In the genomic region with DNA sequence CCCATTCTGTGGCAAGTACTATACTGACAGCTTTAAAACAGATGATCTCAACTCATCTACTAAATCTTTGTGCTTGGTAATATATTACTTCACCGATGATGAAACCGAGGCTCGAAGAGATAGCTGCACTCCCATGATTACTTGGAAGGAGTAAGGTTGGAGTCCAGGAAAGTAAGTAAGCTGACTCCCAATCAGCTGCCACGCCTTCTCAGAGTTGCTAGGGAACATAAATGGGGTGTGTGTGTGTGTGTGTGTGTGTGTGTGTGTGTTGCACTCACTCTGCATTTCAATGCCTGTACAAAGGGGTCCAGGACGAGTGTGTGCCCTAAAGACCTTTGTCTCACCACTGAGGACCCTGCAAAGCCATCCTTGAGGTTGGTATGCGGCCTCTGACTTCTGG, we compare ENCODE assay signal across 27 mouse cellular contexts. TPM values are rescaled to one million over a fixed set of nuclear protein-coding genes. Genes with fewer than 3 reads are reported as not detected.
"Had no signal": no experiment of that assay in that cellular context is flagged by ENCODE, and none has a peak within 500 bp of the region (broad histone marks: within the 10 kb centered on the region; RNA-seq: fewer than 3 reads in every experiment).

No protein-coding gene starts in this region.

- ATAC-seq: liver, postnatal 0 days; lung, postnatal 0 days had no signal

- H3K9me3 ChIP-seq: neural tube, embryonic 12.5 days; neural tube, embryonic 15.5 days had no signal

- H3K4me3 ChIP-seq: left cerebral cortex, adult 2 months; neural tube, embryonic 12.5 days; neural tube, embryonic 15.5 days had no signal

- H3K27ac ChIP-seq: kidney, postnatal 0 days; left cerebral cortex, adult 2 months; liver, embryonic 14.5 days; macrophage; neural tube, embryonic 12.5 days; neural tube, embryonic 15.5 days had no signal

- H3K27me3 ChIP-seq: neural tube, embryonic 12.5 days; neural tube, embryonic 15.5 days had no signal

- H3K4me2 ChIP-seq: liver, embryonic 11.5 days; lung, embryonic 14.5 days; neural tube, embryonic 12.5 days; neural tube, embryonic 15.5 days had no signal

- DNase-seq: kidney, adult 2 months; kidney, postnatal 36 days; layer of hippocampus, postnatal 36 days; liver, postnatal 0 days; lung, embryonic 14.5 days; midbrain, embryonic 14.5 days; right cerebral cortex, adult 18-20 months; right cerebral cortex, postnatal 14 days; right cerebral cortex, postnatal 4 days; thymus, adult 18-20 months; thymus, postnatal 14 days; thymus, postnatal 4 days had no signal

- H3K36me3 ChIP-seq: neural tube, embryonic 12.5 days; neural tube, embryonic 15.5 days had no signal

- H3K9ac ChIP-seq: liver, embryonic 14.5 days; liver, postnatal 0 days; lung, embryonic 14.5 days; neural tube, embryonic 12.5 days; neural tube, embryonic 15.5 days had no signal

RNA-seq across cellular contexts. Expression of a gene that starts 12.7 kb away (rescaled TPM):
- total RNA-seq: layer of hippocampus, adult 8-10 months; layer of hippocampus, postnatal 10 days; layer of hippocampus, postnatal 36 days; left cerebral cortex, adult 2 months; left cerebral cortex, postnatal 10 days; left cerebral cortex, postnatal 36 days; megakaryocyte, adult 5-6 weeks; midbrain, postnatal 0 days had no signal
- polyA plus RNA-seq: limb, embryonic 11.5 days; liver, embryonic 11.5 days; liver, postnatal 0 days; macrophage; midbrain, embryonic 14.5 days; midbrain, postnatal 0 days; neural tube, embryonic 12.5 days; neural tube, embryonic 15.5 days had no signal

RNA-seq across cellular contexts. Expression of a gene that starts 48.0 kb away (rescaled TPM):
- polyA plus RNA-seq: liver, postnatal 0 days; macrophage had no signal
